Mouse (Mus musculus) cerebellum, adult 8-10 months (tissue): ENCODE data around the gene Ccnb3.
"Not testable (repeated sequence)": the region's sequence is repeated elsewhere in the genome, so short reads cannot be mapped to it uniquely, and the experiment has no call there.

Experiments used
- DNase-seq: peaks from one replicate; pipeline ENCODE4 v3.0.0; 2022

Gene Ccnb3

DNA sequence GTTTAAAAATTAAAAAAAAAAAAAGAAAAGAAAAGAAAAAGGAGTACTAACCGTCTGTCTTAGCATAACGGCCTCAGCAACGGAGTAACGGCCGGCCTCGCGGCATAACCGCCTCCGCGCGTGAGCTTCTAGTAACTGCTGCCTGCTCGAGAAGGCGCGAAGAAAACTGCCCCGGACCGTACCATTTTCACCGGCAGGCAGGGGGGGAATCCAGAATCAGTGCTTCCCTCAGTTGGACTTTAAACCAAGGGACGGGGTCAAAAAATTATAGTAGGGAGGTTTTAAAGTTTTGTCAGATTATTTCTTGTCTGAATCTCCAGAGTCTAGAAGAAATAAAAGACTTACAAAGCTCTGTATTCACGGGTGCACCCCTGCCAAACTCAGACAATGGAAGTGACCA, at the start of gene Ccnb3:
TSS of gene Ccnb3 (minus strand) at position 101 of the 400 bp plus-strand sequence.
- DNase-seq = no peak

- DNase-seq = no peak
Observed at GRCm38 (mm10) chrX:7090323-7090722, 48.9 kb upstream of the Ccnb3 start.

GRCm38 (mm10) chrX:7085878-7086277, 44.5 kb upstream of the Ccnb3 start:
- no peak for DNase-seq

DNA sequence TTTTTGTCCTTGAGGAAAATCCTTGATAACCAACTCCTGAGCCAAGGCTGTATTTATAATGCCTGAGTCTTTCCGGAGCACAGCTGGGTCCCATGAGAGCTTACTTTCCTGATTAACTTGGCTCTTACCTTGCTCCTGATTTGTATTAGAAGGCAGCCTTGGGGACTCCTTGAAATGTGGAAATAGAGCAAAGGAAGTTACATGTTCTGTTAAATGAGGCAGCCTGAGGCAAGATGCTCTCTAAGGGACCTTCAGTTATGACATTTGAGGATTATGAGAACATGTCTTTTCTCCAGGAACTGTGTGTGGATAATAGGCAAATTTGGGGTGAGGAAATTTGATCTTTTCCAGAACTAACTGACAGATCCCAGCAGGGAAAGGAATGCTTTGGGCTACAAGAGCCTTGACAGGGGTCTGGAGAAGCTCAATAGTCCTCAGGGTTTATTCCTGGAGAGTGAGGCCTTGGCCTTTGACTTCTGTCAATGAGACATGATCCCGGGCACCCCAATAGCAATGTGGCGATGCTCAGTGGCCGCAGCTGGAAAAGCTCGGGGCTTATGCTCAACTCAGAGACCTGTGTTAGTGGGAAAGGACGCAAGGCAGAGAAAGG, 38.5 kb upstream of the Ccnb3 start:
- no peak for DNase-seq

GRCm38 (mm10) chrX:7068002-7068401, 26.6 kb upstream of the Ccnb3 start:
- DNase-seq = no peak

DNA sequence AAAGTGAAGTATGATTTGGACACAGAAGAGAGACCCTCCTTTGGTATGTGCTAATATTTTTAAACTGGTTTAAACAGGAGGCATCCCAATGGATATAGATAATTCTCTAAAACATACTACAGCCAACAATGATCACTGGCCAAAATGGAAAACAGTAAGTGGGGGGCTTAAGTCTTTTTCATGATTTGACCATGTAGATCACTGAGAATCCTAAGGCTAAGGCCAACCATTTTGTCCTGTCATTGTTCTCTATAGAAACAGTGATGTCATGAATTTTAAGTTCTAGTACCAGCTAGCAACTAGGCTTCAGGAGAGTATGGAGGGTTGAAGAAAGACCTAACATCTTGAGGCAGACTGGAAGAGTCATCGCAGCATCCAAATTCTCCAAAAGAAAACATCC, 25.8 kb upstream of the Ccnb3 start, which contains the start of gene Akap4:
TSS of gene Akap4 (plus strand) at position 301 of the 400 bp plus-strand sequence.
- no peak for DNase-seq

- DNase-seq = no peak
Observed at GRCm38 (mm10) chrX:7064109-7064508, 22.7 kb upstream of the Ccnb3 start.

GRCm38 (mm10) chrX:7057634-7058033, 16.2 kb upstream of the Ccnb3 start:
- DNase-seq = no peak

DNA sequence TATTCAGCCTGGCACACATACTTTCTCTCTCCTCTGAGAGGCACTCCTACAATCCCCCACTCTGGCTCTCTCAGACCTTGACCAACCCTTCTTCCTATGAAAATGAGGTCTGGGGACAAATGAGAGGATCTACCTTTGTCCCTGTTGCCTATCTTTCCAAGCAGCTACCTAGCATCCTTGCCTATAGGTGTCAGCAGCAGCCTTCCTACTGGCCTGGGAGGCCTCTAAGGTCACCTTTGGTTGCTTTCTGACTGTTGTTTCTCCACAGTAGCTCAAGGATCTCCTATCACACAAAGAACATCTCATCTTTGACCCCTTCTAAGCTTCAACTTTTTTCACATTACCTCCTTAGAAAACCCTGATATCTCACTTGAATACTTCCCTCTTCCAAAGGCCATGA, 15.6 kb upstream of the Ccnb3 start:
- DNase-seq = no peak

DNA sequence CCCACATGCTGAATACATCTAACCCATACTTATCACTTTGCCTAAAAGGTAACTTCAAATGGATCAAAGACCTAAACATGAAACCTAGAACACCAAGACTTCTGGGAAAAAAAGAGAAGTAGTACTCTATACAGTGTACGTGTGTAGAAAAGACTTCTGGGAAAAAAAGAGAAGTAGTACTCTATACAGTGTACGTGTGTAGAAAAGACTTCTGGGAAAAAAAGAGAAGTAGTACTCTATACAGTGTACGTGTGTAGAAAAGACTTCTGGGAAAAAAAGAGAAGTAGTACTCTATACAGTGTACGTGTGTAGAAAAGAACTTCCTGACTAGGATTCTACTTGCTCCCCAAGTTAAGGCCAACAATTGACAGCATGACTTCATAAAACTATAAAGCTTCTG, 57.5 kb downstream of the Ccnb3 start:
- DNase-seq = not testable (repeated sequence)

DNA sequence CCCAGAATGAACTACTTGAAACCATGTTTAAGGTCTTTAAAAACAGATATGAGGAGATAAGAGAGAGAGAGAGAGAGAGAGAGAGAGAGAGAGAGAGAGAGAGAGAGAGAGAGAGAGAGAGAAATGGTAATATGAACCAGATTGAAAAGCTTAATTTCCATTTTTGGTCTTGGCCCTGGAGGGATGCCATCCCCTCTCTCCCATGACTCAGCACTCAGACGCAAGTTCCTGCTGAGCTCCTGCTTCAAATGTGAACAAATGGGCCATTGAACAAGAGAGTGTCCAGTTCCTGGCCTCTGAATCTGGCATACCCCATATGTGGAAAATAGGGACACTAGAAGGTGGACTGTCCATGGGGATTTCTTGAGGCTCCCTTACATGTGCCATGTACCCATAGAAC, 69.5 kb downstream of the Ccnb3 start:
- no peak for DNase-seq

GRCm38 (mm10) chrX:6968598-6968997, 72.8 kb downstream of the Ccnb3 start:
- no peak for DNase-seq
